Mouse (Mus musculus): ENCODE measurements around the gene Cntnap4. TPM values are rescaled to one million over a fixed set of nuclear protein-coding genes. Genes with fewer than 3 reads are reported as not detected.
"Not testable (repeated sequence)": the region's sequence is repeated elsewhere in the genome, so short reads cannot be mapped to it uniquely, and the experiment has no call there.

The Cntnap4 gene
- polyA plus RNA-seq, 1 experiment: 22.7 TPM

GRCm38 (mm10) chr8:112716982-112717381, 147.1 kb downstream of the Cntnap4 start:
- peak in 1 of 2 experiments; percentile 35 for DNase-seq (ENCODE audit: extremely low spot score in 1 of 2, low spot score in 1 of 2)

- DNase-seq (ENCODE audit: extremely low spot score in 1 of 2, low spot score in 1 of 2): no peak
Observed at GRCm38 (mm10) chr8:112724918-112725317, 155.1 kb downstream of the Cntnap4 start.

- no peak for DNase-seq (ENCODE audit: extremely low spot score in 1 of 2, low spot score in 1 of 2)
Observed at GRCm38 (mm10) chr8:112730583-112731432, 161.0 kb downstream of the Cntnap4 start.

DNA sequence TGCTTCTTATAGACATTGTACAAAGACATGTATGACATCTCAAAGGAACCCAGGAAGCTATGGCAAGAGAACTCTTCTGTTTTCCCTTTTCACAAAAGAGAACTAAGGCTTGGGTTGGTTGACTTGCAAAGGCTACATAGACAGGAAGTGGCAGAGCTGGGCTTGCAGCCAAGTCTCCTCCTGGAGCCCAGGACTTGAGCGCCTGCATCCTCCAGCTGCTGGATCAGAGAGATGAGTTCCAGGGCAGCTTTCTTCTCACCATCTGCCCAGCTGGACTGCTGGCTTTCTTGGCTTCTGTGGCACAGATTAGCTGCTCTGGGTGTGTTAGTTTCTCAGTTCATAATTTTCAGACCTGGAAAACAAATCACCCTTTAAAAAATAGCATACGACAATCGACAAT, 165.7 kb downstream of the Cntnap4 start:
- peak in 1 of 2 experiments; percentile 53 for DNase-seq (ENCODE audit: extremely low spot score in 1 of 2, low spot score in 1 of 2)

DNA sequence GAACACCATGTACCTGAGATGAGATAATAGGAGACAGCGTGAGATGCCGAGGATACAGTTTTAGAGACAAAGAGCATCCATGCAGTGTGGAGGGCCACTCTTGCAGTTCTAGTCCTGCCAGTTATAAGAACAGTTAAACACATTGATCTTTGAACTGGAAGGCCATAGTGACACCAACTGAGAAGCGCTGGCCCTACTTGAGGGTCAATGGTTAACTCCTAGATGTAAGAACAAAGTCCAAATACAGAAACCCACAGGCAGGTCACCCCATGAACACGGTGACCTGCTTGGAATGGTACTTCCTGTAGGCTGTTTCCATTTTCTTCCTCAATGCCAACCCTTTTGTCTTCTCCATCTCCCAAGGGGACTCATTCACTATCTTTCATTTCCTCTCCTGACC, 173.5 kb downstream of the Cntnap4 start:
- DNase-seq (ENCODE audit: extremely low spot score in 1 of 2, low spot score in 1 of 2): no peak

DNA sequence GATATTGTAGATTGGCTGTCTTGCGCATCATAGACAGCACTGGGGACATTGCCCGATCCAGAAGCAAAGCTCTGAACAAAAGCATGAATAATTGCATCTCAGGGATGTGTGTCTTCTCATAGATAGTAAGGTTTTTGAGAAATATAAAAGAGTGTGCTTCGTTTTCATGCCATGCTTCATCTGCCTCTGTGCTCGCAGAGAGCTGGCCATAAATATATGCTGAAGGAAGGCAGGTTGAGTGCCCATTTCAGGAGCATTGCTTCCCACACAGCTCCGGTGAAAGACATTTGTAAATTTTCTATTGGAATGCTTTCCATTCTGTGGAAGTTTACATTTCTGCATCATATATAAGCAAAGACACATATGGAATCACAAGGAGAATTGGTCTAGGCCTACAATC, 177.5 kb downstream of the Cntnap4 start:
- peak in 1 of 2 experiments; percentile 20 for DNase-seq (ENCODE audit: extremely low spot score in 1 of 2, low spot score in 1 of 2)

DNA sequence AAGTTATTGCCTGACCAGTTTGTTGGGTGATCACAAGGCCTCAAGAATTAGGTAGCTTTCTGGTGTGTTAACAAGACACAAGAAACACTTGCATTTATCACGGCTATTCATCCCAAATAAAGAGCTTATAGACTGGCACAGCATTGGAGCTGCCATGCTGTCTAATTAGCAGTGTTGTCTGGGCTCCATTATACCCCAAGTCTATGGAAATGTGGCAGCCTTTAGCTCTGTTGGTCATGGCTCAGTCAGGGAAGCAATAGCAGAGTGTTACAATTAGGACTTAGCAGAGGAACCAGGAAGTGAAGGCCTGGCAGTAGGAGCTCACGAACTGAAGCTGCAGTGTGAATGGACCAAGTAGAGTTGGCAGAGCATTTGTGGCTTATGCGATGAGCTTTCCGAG, 185.3 kb downstream of the Cntnap4 start:
- DNase-seq (ENCODE audit: extremely low spot score in 1 of 2, low spot score in 1 of 2): no peak

- no peak for DNase-seq (ENCODE audit: extremely low spot score in 1 of 2, low spot score in 1 of 2)
Observed at GRCm38 (mm10) chr8:112803058-112803457, 233.2 kb downstream of the Cntnap4 start.

DNA sequence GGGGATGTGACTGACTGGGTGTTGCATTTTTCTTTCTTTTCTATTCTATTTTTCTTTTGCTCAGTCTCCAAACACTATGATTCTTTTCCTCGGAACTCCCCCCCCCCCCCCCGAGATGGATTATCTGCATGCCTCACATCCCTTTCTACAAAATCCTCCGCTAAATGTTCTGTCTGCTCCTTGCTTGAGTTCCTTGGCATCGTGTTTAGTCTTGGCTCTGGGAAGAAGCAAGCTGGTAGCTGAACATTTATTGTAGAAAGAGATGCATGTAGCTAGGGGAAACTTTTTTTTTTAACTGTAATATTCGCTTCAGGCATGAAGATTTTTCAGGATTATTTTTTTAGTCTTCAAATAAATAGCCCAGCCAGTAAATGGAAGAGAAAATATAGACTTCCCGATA, 239.5 kb downstream of the Cntnap4 start:
- no peak for DNase-seq (ENCODE audit: extremely low spot score in 1 of 2, low spot score in 1 of 2)

DNA sequence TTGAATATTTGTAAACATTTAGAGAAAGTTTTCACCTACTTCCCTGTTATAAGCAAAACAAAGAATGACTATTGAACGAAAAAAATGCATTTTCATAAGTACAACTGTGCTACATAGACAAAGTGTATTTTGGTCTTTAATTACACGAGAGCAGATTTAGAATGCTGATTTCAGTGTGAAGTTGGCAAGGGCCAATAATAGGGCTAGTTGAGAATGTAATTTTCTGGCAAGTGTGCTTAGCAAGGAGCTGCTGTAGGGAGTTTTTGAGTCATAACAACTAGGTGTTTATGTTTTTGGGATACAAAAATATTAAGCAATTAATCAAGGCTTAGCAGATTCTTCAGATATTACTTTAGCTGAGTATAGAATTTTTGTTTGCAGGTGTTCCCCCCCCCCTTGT, 271.2 kb downstream of the Cntnap4 start:
- no peak for DNase-seq (ENCODE audit: extremely low spot score in 1 of 2, low spot score in 1 of 2)

DNA sequence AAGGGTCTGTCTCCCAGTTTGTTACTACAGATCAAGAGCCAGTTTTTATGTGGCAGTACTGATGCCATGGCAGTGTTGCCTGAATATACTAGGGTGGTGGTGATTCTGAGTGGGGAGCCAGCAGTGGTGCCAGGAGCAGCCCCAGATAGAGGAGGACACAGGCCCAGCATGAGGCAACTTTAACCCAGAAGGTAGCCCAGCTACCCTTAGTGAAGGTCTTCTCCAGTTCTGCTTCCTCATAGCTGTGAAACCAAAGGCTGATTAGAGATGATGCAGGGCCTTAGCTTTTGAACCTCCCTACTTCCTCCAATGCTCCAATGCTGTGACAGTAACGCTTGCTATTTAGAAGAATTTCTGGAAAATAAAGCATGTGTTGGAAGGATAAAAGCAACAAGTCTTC, 279.7 kb downstream of the Cntnap4 start:
- not testable (repeated sequence) for DNase-seq (ENCODE audit: extremely low spot score in 1 of 2, low spot score in 1 of 2)

- DNase-seq (ENCODE audit: extremely low spot score in 1 of 2, low spot score in 1 of 2): peak; percentile 78 to 93
Observed at GRCm38 (mm10) chr8:112906458-112907112, 336.7 kb downstream of the Cntnap4 start.

DNA sequence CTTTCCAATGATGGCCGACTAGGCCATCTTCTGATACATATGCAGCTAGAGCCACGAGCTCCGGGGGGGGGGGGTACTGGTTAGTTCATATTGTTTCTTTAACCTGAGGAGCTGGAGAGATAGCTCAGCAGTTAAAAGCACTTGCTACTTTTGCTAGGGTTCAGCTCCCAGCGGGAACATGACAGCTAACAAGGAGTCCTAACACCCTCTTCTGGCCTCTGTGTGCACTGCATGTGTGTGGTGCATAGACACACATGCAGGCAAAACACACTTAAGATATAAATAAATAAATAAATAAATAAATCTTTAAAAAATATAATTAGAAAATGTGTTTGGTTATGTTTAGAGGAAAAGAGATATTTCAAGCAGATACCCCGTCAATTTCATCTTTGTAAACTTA, 339.7 kb downstream of the Cntnap4 start:
- DNase-seq (ENCODE audit: extremely low spot score in 1 of 2, low spot score in 1 of 2): no peak

- DNase-seq (ENCODE audit: extremely low spot score in 1 of 2, low spot score in 1 of 2): no peak
Observed at GRCm38 (mm10) chr8:112911422-112911821, 341.6 kb downstream of the Cntnap4 start.

DNA sequence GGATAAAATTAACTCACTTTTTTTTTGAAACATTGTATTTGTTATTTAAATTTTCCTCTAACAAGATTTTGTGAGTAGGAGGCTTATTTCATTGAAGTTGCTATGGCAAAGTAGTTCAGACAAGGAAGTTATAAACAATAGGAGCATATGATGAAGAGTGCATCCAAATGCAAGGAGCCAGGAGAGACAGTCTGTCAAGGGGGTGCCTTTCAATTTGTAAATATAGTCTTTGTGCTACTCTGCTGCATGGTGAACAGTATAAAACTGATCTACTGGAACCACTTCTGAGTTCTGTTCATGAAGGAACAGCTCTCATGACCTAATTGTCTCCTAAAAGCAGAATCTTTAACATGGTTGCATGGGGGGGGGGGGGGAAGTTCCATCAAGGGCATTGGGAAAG, 352.3 kb downstream of the Cntnap4 start:
- DNase-seq (ENCODE audit: extremely low spot score in 1 of 2, low spot score in 1 of 2): no peak

- DNase-seq (ENCODE audit: extremely low spot score in 1 of 2, low spot score in 1 of 2): no peak
Observed at GRCm38 (mm10) chr8:112922789-112923188, 352.9 kb downstream of the Cntnap4 start.

Data from frontal cortex, adult 2 months (tissue).